Mouse (Mus musculus) lung, embryonic 15.5 days (tissue): ENCODE measurements around the gene Ubqln5. TPM values are rescaled to one million over a fixed set of nuclear protein-coding genes. Genes with fewer than 3 reads are reported as not detected.

Experiments used
- polyA plus RNA-seq: library from polyadenylated mRNA; unstranded; fragments of >200 nt; fragmentation: Nextera tagmentation; extraction: Ambion mirVana; gene quantifications from 2 replicates; pipeline ENCODE4 v1.2.1, GENCODE M21; 2015

The Ubqln5 gene
- polyA plus RNA-seq, 1 experiment from 2014 or later = not detected

Other genes with a start within 250 kb of the Ubqln5 start
- gene Olfr66, start 243.6 kb downstream of the Ubqln5 start, polyA plus RNA-seq = not detected in 2 replicates
- not detected in 2 replicates for gene Olfr64, start 235.3 kb downstream of the Ubqln5 start, polyA plus RNA-seq
- gene Olfr65, start 226.3 kb downstream of the Ubqln5 start, polyA plus RNA-seq = not detected in 2 replicates
- not detected in 2 replicates for gene Olfr631, start 201.0 kb downstream of the Ubqln5 start, polyA plus RNA-seq
- gene Olfr632, start 195.5 kb downstream of the Ubqln5 start, polyA plus RNA-seq = not detected in 2 replicates
- not detected in 2 replicates for gene Olfr633, start 185.4 kb downstream of the Ubqln5 start, polyA plus RNA-seq
- gene Olfr635, start 158.7 kb downstream of the Ubqln5 start, polyA plus RNA-seq = not detected in 2 replicates
- gene Olfr638, start 131.1 kb downstream of the Ubqln5 start, polyA plus RNA-seq = not detected in 2 replicates
- gene Olfr639, start 112.5 kb downstream of the Ubqln5 start, polyA plus RNA-seq = not detected in 2 replicates
- not detected in 2 replicates for gene Olfr640, start 104.3 kb downstream of the Ubqln5 start, polyA plus RNA-seq
- gene Olfr641, start 94.4 kb downstream of the Ubqln5 start, polyA plus RNA-seq = not detected in 2 replicates
- not detected in 2 replicates for gene Olfr642, start 77.2 kb downstream of the Ubqln5 start, polyA plus RNA-seq
- not detected in 2 replicates for gene 4930516K23Rik, start 68.4 kb downstream of the Ubqln5 start, polyA plus RNA-seq
- not detected in 2 replicates for gene Olfr644, start 58.0 kb downstream of the Ubqln5 start, polyA plus RNA-seq
- not detected in 2 replicates for gene Olfr645, start 44.4 kb downstream of the Ubqln5 start, polyA plus RNA-seq
- gene Olfr646, start 25.0 kb downstream of the Ubqln5 start, polyA plus RNA-seq = not detected in 2 replicates
- gene Olfr643, start 7.6 kb upstream of the Ubqln5 start, polyA plus RNA-seq = not detected in 2 replicates
- not detected in 2 replicates for gene Ubqln3, start 13.5 kb upstream of the Ubqln5 start, polyA plus RNA-seq
- gene Ubqlnl, start 20.7 kb upstream of the Ubqln5 start, polyA plus RNA-seq = not detected in 2 replicates
- gene Olfm5, start 35.0 kb upstream of the Ubqln5 start, polyA plus RNA-seq = not detected in 2 replicates
- 0.12 and 0.20 TPM in 2 replicates for gene Olfr648, start 53.6 kb upstream of the Ubqln5 start, polyA plus RNA-seq
- gene Olfr649, start 66.2 kb upstream of the Ubqln5 start, polyA plus RNA-seq = not detected in 2 replicates
- gene Trim6, start 89.0 kb upstream of the Ubqln5 start, polyA plus RNA-seq = 0.75 and 0.98 TPM in 2 replicates
- 1.9 and 2.3 TPM in 2 replicates for gene Trim34a, start 114.6 kb upstream of the Ubqln5 start, polyA plus RNA-seq
- 0.26 and 0.31 TPM in 2 replicates for gene Trim5, start 158.3 kb upstream of the Ubqln5 start, polyA plus RNA-seq
- gene Trim12a, start 185.6 kb upstream of the Ubqln5 start, polyA plus RNA-seq = 4.2 and 5.6 TPM in 2 replicates
- 0.10 TPM in 1 of 2 replicates, not detected in the other for gene Trim34b, start 199.6 kb upstream of the Ubqln5 start, polyA plus RNA-seq
- gene Trim12c, start 223.5 kb upstream of the Ubqln5 start, polyA plus RNA-seq = 2.0 and 2.3 TPM in 2 replicates
- 0.09 TPM in 2 replicates for gene Trim30b, start 240.1 kb upstream of the Ubqln5 start, polyA plus RNA-seq